Comparison of ENCODE assay signal across 8 mouse cellular contexts in the genomic region with DNA sequence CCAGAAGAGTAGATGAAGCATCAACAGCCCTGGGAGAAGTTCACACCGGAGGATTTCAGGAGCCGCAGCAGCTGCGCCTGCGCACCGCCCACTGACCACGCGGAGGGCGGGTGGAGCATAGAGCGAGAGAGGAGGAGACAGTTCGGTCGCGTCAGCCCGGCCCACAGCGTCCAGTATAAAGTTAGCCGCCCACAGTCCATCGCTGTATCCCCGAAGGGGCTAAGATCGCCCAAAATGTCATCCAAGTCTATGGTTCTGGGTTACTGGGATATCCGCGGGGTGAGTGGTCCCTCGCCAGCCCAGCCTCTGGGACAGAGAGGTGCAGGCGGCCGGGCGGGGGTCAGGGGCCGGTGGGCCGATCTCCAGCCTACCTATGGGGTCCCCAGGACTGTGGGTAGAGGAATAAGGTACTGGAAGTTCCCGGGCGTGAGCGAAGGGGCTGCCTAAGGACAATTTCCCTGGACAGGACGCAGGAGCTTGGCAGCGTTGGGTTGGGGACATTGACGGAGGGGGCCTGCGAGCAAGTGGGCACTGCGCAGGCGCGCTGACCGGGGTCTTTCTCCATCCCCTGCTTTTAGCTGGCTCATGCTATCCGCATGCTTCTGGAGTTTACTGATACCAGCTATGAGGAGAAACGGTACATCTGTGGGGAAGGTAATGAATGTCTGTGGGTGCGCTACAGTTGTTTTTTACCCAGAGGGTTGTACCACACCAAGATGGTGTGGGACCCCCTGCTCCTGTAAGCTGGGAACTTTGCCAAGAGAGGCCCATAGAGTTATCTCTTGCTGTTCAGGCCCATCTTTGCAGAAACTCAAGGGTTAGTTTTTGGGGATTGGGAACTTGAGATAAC. TPM values are rescaled to one million over a fixed set of nuclear protein-coding genes. Genes with fewer than 3 reads are reported as not detected.
DNase-seq lines count a peak whose midpoint lies in the region; ATAC-seq and TF ChIP-seq lines count a peak whose summit lies in the region.

A gene (plus strand): TSS at position 102 of the 850 bp plus-strand sequence.

- H3K9ac ChIP-seq in kidney, embryonic 14.5 days (ENCODE audit: low read depth, low read length): peak within 1 kb of the TSS; percentile 71
- peak within 1 kb of the TSS; percentile 88 for H3K9ac ChIP-seq in limb, embryonic 13.5 days
- peak within 1 kb of the TSS; percentile 89 for H3K9ac ChIP-seq in midbrain, embryonic 14.5 days (replicated peaks; ENCODE audit: low read length)

- no peak within 1 kb of the TSS for H3K27ac ChIP-seq in brown adipose tissue, adult 24 weeks (replicated peaks; ENCODE audit: low read depth, low read length)
- peak within 1 kb of the TSS; percentile 93 for H3K27ac ChIP-seq in heart, embryonic 10.5 days
- H3K27ac ChIP-seq in kidney, embryonic 14.5 days (ENCODE audit: low read depth, low read length): peak within 1 kb of the TSS; percentile 53
- H3K27ac ChIP-seq in limb, embryonic 13.5 days: peak within 1 kb of the TSS; percentile 65
- H3K27ac ChIP-seq in midbrain, embryonic 14.5 days (replicated peaks; ENCODE audit: low read depth, low read length): peak within 1 kb of the TSS; percentile 78
- H3K27ac ChIP-seq in spleen, adult 2 months (ENCODE audit: insufficient read depth, low read length): no peak within 1 kb of the TSS; the same call in 1 of the 2 replicates

- no peaks in the 10 kb centered on the region for H3K9me3 ChIP-seq in erythroblast, embryonic 14.5 days (ENCODE audit: control insufficient read depth, low read length)
- H3K9me3 ChIP-seq in heart, embryonic 10.5 days: no peaks in the 10 kb centered on the region
- H3K9me3 ChIP-seq in kidney, embryonic 14.5 days (ENCODE audit: control insufficient read depth, low read length): no peaks in the 10 kb centered on the region
- no peaks in the 10 kb centered on the region for H3K9me3 ChIP-seq in limb, embryonic 13.5 days
- H3K9me3 ChIP-seq in midbrain, embryonic 14.5 days (ENCODE audit: control insufficient read depth, low read length): no peaks in the 10 kb centered on the region

- ATAC-seq in kidney, embryonic 14.5 days (ENCODE audit: low FRiP score, low TSS enrichment): peak; percentile 97
- peak; percentile 98 for ATAC-seq in limb, embryonic 13.5 days (ENCODE audit: low FRiP score, low read depth)
- ATAC-seq in midbrain, embryonic 14.5 days (ENCODE audit: low FRiP score, low TSS enrichment): peak; percentile 93

- H3K36me3 ChIP-seq in erythroblast, embryonic 14.5 days (ENCODE audit: control insufficient read depth): peaks cover 54% of the 10 kb centered on the region
- peaks cover 17% of the 10 kb centered on the region for H3K36me3 ChIP-seq in heart, embryonic 10.5 days
- H3K36me3 ChIP-seq in kidney, embryonic 14.5 days (ENCODE audit: control insufficient read depth, insufficient read depth, low read length): peaks cover 4% of the 10 kb centered on the region; the same call in 1 of the 2 replicates
- peaks cover 45% of the 10 kb centered on the region for H3K36me3 ChIP-seq in limb, embryonic 13.5 days
- peaks cover 10% of the 10 kb centered on the region; the same call in 1 of the 2 replicates for H3K36me3 ChIP-seq in midbrain, embryonic 14.5 days (ENCODE audit: control insufficient read depth, insufficient read depth, low read length)
- no peaks in the 10 kb centered on the region for H3K36me3 ChIP-seq in spleen, adult 2 months (ENCODE audit: control insufficient read depth, insufficient read depth, low read length)

- TF ChIP-seq POLR2A in spleen, adult 2 months (IDR thresholded peaks at IDR 0.05; ENCODE audit: low read depth, low read length): no peak

- H3K4me3 ChIP-seq in brown adipose tissue, adult 24 weeks (ENCODE audit: insufficient read depth, low read depth, low read length): peak within 1 kb of the TSS; percentile 57
- H3K4me3 ChIP-seq in erythroblast, embryonic 14.5 days (replicated peaks): peak within 1 kb of the TSS; percentile 80
- H3K4me3 ChIP-seq in heart, embryonic 10.5 days: peak within 1 kb of the TSS; percentile 85
- H3K4me3 ChIP-seq in kidney, embryonic 14.5 days (ENCODE audit: low read length): peak within 1 kb of the TSS; percentile 69
- H3K4me3 ChIP-seq in limb, embryonic 13.5 days: peak within 1 kb of the TSS; percentile 77
- peak within 1 kb of the TSS; percentile 76 for H3K4me3 ChIP-seq in midbrain, embryonic 14.5 days (replicated peaks; ENCODE audit: low read depth, low read length)
- peak within 1 kb of the TSS; percentile 57 for H3K4me3 ChIP-seq in spleen, adult 2 months (ENCODE audit: extremely low read depth, insufficient read depth, insufficient read length)

- WGBS in heart, embryonic 10.5 days: 4% methylated on average over 40 of the region's 40 CpGs
- WGBS in kidney, embryonic 14.5 days: 3% methylated on average over 40 of the region's 40 CpGs
- WGBS in limb, embryonic 13.5 days: 3% methylated on average over 40 of the region's 40 CpGs
- WGBS in midbrain, embryonic 14.5 days: 6% methylated on average over 40 of the region's 40 CpGs
- WGBS in spleen, adult 2 months: 12% methylated on average over 40 of the region's 40 CpGs

- DNase-seq in 3134 (ENCODE audit: extremely low read depth, insufficient read length, low spot score): peak; percentile 90
- DNase-seq in heart, embryonic 10.5 days (ENCODE audit: low spot score): peak; percentile 94
- DNase-seq in midbrain, embryonic 14.5 days: peak; percentile 92
- peak in 1 of 2 experiments; percentile 14 for DNase-seq in spleen, adult 2 months (ENCODE audit: low read depth in 1 of 2, low spot score in 2 of 2)

- peak within 1 kb of the TSS; percentile 80 for H3K4me2 ChIP-seq in kidney, embryonic 14.5 days (replicated peaks; ENCODE audit: low read depth, low read length)
- H3K4me2 ChIP-seq in limb, embryonic 13.5 days (replicated peaks): peak within 1 kb of the TSS; percentile 76
- H3K4me2 ChIP-seq in midbrain, embryonic 14.5 days (ENCODE audit: low read length): peak within 1 kb of the TSS; percentile 77

- no peaks in the 10 kb centered on the region for H3K27me3 ChIP-seq in erythroblast, embryonic 14.5 days (ENCODE audit: control insufficient read depth)
- no peaks in the 10 kb centered on the region for H3K27me3 ChIP-seq in heart, embryonic 10.5 days (ENCODE audit: insufficient read depth, poor library complexity, severe bottlenecking)
- no peaks in the 10 kb centered on the region for H3K27me3 ChIP-seq in kidney, embryonic 14.5 days (ENCODE audit: control insufficient read depth, insufficient read depth, low read length)
- H3K27me3 ChIP-seq in limb, embryonic 13.5 days: no peaks in the 10 kb centered on the region
- H3K27me3 ChIP-seq in midbrain, embryonic 14.5 days (ENCODE audit: control insufficient read depth, insufficient read depth, low read length): no peaks in the 10 kb centered on the region
- H3K27me3 ChIP-seq in spleen, adult 2 months (ENCODE audit: control insufficient read depth, insufficient read depth, low read length): 0 out of 2 replicates have a peak, but pooled peaks cover 1% of the 10 kb centered on the region

- no peak for TF ChIP-seq CTCF in spleen, adult 2 months (IDR thresholded peaks at IDR 0.05; ENCODE audit: extremely low read depth, insufficient read depth, insufficient read length, insufficient replicate concordance)

- H3K4me1 ChIP-seq in brown adipose tissue, adult 24 weeks (ENCODE audit: control insufficient read depth, insufficient read depth, insufficient read length, low read length): peaks cover 3% of the 10 kb centered on the region
- peaks cover 40% of the 10 kb centered on the region for H3K4me1 ChIP-seq in erythroblast, embryonic 14.5 days (ENCODE audit: control insufficient read depth)
- peaks cover 15% of the 10 kb centered on the region for H3K4me1 ChIP-seq in heart, embryonic 10.5 days
- no peaks in the 10 kb centered on the region for H3K4me1 ChIP-seq in kidney, embryonic 14.5 days (ENCODE audit: control insufficient read depth, insufficient read depth, low read length)
- peaks cover 9% of the 10 kb centered on the region for H3K4me1 ChIP-seq in limb, embryonic 13.5 days
- H3K4me1 ChIP-seq in midbrain, embryonic 14.5 days (ENCODE audit: control insufficient read depth, insufficient read depth, low read length): peaks cover 10% of the 10 kb centered on the region
- no peaks in the 10 kb centered on the region for H3K4me1 ChIP-seq in spleen, adult 2 months (ENCODE audit: control insufficient read depth, insufficient read depth, insufficient read length)

RNA-seq across cellular contexts. Expression of the gene that starts here (rescaled TPM):
- polyA plus RNA-seq in brown adipose tissue, adult 24 weeks (2012; ENCODE audit: insufficient read depth, insufficient read length, missing spikeins): 117 and 121 TPM in 2 replicates
- 4.8 and 5.3 TPM in 2 replicates for polyA plus RNA-seq in erythroblast, embryonic 14.5 days (2012)
- polyA plus RNA-seq in heart, embryonic 10.5 days (2016; fragmentation: Nextera tagmentation; extraction: Ambion mirVana): 121 and 146 TPM in 2 replicates
- polyA plus RNA-seq in kidney, embryonic 14.5 days (2014; fragmentation: Nextera tagmentation; extraction: Ambion mirVana): 174 and 223 TPM in 2 replicates
- 260 TPM in 2 replicates for polyA plus RNA-seq in limb, embryonic 13.5 days (2015; fragmentation: Nextera tagmentation; extraction: Ambion mirVana)
- polyA plus RNA-seq in midbrain, embryonic 14.5 days (2014; fragmentation: Nextera tagmentation; extraction: Ambion mirVana): 245 and 277 TPM in 2 replicates
- polyA plus RNA-seq in spleen, adult 2 months (2012; rRNA removed): 5.9 and 6.4 TPM in 2 replicates

Comparison
In these comparisons a context has a peak if more than half of its experiments do, and no peak if none do; other contexts are left out.
1. RNA of the gene that starts here (polyA plus RNA-seq): 260 TPM in limb, embryonic 13.5 days, 245 to 277 TPM in midbrain, embryonic 14.5 days, 174 to 223 TPM in kidney, embryonic 14.5 days, 121 to 146 TPM in heart, embryonic 10.5 days and 117 to 121 TPM in brown adipose tissue, adult 24 weeks; 5.9 to 6.4 TPM in spleen, adult 2 months and 4.8 to 5.3 TPM in erythroblast, embryonic 14.5 days; every median in the first group is over 10 times any median in the second.
2. H3K27ac ChIP-seq: peak in heart, embryonic 10.5 days (single experiment), kidney, embryonic 14.5 days (single experiment), limb, embryonic 13.5 days (single experiment) and midbrain, embryonic 14.5 days (single experiment); none in brown adipose tissue, adult 24 weeks (single experiment) and spleen, adult 2 months (single experiment).
3. Peak in every context shown above with its lines, with median percentiles within 50 percentile points of each other: H3K4me3 ChIP-seq, ATAC-seq, H3K4me2 ChIP-seq and H3K9ac ChIP-seq.